Mouse (Mus musculus) kidney, embryonic 16.5 days (tissue): ENCODE results near the gene Pdgfra. TPM values are rescaled to one million over a fixed set of nuclear protein-coding genes. Genes with fewer than 3 reads are reported as not detected.

Experiments used
- ATAC-seq: fragments of 200-750 bp; cut with Nextera tagmentation; 2 replicates; pipeline ENCODE4 v1.8.0; 2017; ENCODE audit warnings: moderate TSS enrichment; ENCODE audit not compliant: low FRiP score, low TSS enrichment
- H3K27ac ChIP-seq: fragments of 300-500 bp; sonication (generic); 2 replicates; pipeline ENCODE4 v1.5.1; 2014; ENCODE audit warnings: low read length
- H3K27me3 ChIP-seq: fragments of 300-500 bp; sonication (generic); 2 replicates; pipeline ENCODE4 v1.6.1; 2014; ENCODE audit warnings: low read length, control low read depth, mixed read lengths; ENCODE audit not compliant: insufficient read depth
- H3K36me3 ChIP-seq: fragments of 300-500 bp; sonication (generic); 2 replicates; pipeline ENCODE4 v1.6.1; 2014; ENCODE audit warnings: low read length, control low read depth, mixed read lengths; ENCODE audit not compliant: insufficient read depth
- H3K4me1 ChIP-seq: fragments of 300-500 bp; sonication (generic); 2 replicates; pipeline ENCODE4 v1.6.1; 2014; ENCODE audit warnings: low read length, control low read depth, mixed read lengths; ENCODE audit not compliant: insufficient read depth
- H3K4me2 ChIP-seq: fragments of 300-500 bp; sonication (generic); replicated peaks from 2 replicates; pipeline ENCODE4 v1.6.1; 2014; ENCODE audit warnings: low read depth, low read length
- H3K4me3 ChIP-seq: fragments of 300-500 bp; sonication (generic); 2 replicates; pipeline ENCODE4 v1.5.1; 2014; ENCODE audit warnings: mild to moderate bottlenecking, low read length
- H3K9ac ChIP-seq: fragments of 300-500 bp; sonication (generic); replicated peaks from 2 replicates; pipeline ENCODE4 v1.6.1; 2014; ENCODE audit warnings: low read length
- H3K9me3 ChIP-seq: fragments of 300-500 bp; sonication (generic); 2 replicates; pipeline ENCODE4 v1.6.1; 2016; ENCODE audit warnings: low read length, control low read depth
- WGBS: fragments of 180-500 bp; shearing (Covaris S2); extraction: QIAGEN DNeasy Blood & Tissue Kit; methylation state at CpG from one replicate; pipeline ENCODE4 v1.1.7; 2014; 5-methylcytosine and 5-hydroxymethylcytosine counted together
- polyA plus RNA-seq: library from polyadenylated mRNA; unstranded; fragments of >200 nt; fragmentation: Nextera tagmentation; extraction: Ambion mirVana; gene quantifications from 2 replicates; pipeline ENCODE4 v1.2.1, GENCODE M21; 2015

Pdgfra gene
- polyA plus RNA-seq, 1 experiment from 2014 or later: 47.1 TPM

DNA sequence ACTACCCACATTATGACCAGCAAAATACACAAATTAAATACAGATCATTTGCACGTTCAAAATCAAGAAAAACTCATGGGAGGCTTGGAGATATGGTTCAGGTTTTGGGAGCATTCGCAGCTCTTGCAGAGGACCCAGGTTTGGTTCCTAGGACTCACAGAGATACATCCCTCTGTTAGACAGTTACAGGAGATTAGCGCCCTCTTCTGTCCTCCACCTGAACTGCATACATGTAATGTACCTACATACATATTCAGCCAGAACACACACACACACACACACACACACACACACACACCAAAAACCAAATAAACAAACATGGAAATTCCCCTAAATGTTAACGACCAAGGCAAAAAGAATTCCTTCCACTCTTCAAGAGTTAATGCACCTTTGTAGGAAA lies 12.6 kb downstream of the Pdgfra start:
- H3K27ac ChIP-seq: no peak overlapping the region
- H3K4me2 ChIP-seq: no peak overlapping the region
- no peaks in the 10 kb centered on the region for H3K27me3 ChIP-seq
- no peaks in the 10 kb centered on the region for H3K4me1 ChIP-seq
- 0 out of 2 replicates have a peak, but pooled peaks cover 3% of the 10 kb centered on the region for H3K36me3 ChIP-seq
- no peak overlapping the region for H3K4me3 ChIP-seq
- H3K9me3 ChIP-seq: no peaks in the 10 kb centered on the region
- WGBS: 81% methylated on average over 4 of the region's 4 CpGs
- H3K9ac ChIP-seq: no peak overlapping the region
- no peak for ATAC-seq

DNA sequence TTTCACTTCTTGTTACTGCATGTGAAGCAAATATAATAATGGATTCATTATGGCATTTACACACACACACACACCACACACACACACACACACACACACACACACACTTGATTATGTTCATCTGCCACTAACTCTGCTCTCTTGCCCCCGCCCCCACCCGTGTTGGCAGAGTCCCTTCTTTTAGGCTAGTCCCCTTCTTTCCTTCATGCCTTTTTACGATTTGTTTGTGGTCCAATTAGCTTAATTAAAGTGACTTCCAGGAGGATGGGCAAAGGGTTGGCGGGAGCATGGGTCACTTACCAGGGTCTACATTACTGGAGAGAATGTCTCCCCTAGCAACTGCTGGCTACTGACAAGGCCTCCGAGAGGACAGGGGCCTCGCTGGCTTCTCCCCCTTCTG lies 17.7 kb downstream of the Pdgfra start:
- Histone ChIP-seq H3K9me3 (no peaks in the 10 kb centered on the region), H3K27ac (no peak overlapping the region), H3K4me3 (no peak overlapping the region), H3K27me3 (no peaks in the 10 kb centered on the region), H3K36me3 (peaks cover 9% of the 10 kb centered on the region; the same call in 1 of the 2 replicates), H3K4me1 (no peaks in the 10 kb centered on the region), H3K9ac (no peak overlapping the region), H3K4me2 (no peak overlapping the region)
- 53% methylated on average over 6 of the region's 6 CpGs for WGBS
- ATAC-seq: no peak

DNA sequence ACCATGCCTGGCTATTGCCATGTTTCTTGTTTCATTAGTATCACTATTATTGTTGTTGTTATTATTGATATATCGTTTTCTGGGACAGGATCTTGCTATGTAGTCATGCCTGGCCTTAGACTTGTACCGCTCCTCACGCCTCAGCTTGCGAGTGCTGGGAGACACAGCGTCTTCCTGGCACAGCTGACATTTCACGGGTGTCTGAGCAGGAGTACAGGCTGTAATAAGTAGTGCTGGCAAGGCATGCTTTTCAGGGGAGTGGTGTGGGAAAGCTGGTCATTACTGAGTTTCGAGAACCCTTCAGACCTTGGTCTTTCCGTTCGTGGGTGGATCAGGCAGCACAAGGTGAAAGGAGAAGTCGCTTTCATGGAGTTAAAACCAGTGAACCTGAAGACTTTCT lies 19.8 kb downstream of the Pdgfra start:
- Histone ChIP-seq H3K4me2 (no peak overlapping the region), H3K4me3 (no peak overlapping the region), H3K36me3 (peaks cover 9% of the 10 kb centered on the region; the same call in 1 of the 2 replicates), H3K27ac (no peak overlapping the region), H3K4me1 (no peaks in the 10 kb centered on the region), H3K9me3 (no peaks in the 10 kb centered on the region), H3K9ac (no peak overlapping the region), H3K27me3 (no peaks in the 10 kb centered on the region)
- 51% methylated on average over 10 of the region's 10 CpGs for WGBS
- no peak for ATAC-seq

DNA sequence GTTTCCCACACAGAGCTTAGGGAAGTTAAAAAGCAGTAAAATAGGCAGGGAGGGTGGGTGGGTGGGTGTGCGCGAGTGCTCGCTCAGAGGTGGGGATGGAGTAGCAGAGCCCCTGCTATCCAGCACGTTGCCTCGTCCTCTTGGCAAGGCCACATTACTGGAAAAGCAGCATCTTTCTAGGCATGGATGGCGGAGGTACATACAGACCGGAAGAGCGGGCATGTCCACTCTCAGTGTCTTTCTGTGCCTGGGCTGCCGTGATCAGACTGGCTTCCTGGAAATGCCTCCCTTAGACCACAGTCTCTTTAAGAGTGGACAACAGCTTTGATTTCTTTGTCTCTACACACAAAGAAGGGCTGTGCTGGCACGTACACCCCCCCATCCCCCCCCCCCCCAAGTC lies 27.2 kb downstream of the Pdgfra start:
- H3K27ac ChIP-seq: no peak overlapping the region
- peaks cover 15% of the 10 kb centered on the region; the same call in 1 of the 2 replicates for H3K36me3 ChIP-seq
- H3K4me2 ChIP-seq: no peak overlapping the region
- WGBS: 87% methylated on average over 10 of the region's 10 CpGs
- H3K4me3 ChIP-seq: no peak overlapping the region
- H3K9me3 ChIP-seq: no peaks in the 10 kb centered on the region
- H3K9ac ChIP-seq: no peak overlapping the region
- H3K27me3 ChIP-seq: no peaks in the 10 kb centered on the region
- H3K4me1 ChIP-seq: no peaks in the 10 kb centered on the region
- no peak for ATAC-seq

DNA sequence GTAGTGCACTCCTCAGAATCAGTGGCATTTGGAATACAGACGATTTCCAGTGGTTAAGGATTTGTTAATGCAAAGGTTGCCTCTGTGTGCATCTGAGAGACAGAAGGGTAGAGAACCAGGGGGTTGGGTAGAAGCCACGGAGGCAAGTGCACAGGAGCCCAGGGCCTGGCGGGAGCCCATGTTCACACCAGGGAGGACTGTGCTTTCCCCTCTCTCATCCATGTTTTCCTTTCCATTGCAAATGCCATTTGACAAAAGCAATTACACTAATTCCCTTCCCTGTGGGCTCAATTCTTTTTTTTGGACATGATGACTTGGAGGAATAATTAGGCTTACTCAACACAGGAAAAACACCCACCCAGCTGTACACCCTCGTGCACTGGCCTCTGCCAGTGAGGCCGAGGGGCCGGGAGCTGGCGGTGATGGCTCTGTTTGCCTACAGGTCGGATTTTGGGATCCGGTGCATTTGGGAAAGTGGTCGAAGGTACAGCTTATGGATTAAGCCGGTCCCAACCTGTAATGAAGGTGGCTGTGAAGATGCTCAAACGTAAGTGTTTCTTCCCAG lies 27.7 kb downstream of the Pdgfra start:
- Histone ChIP-seq H3K36me3 (peaks cover 15% of the 10 kb centered on the region; the same call in 1 of the 2 replicates), H3K27ac (no peak overlapping the region), H3K9me3 (no peaks in the 10 kb centered on the region), H3K4me2 (no peak overlapping the region), H3K4me1 (no peaks in the 10 kb centered on the region), H3K9ac (no peak overlapping the region), H3K4me3 (no peak overlapping the region), H3K27me3 (no peaks in the 10 kb centered on the region)
- no peak for ATAC-seq
- 92% methylated on average over 12 of the region's 12 CpGs for WGBS

DNA sequence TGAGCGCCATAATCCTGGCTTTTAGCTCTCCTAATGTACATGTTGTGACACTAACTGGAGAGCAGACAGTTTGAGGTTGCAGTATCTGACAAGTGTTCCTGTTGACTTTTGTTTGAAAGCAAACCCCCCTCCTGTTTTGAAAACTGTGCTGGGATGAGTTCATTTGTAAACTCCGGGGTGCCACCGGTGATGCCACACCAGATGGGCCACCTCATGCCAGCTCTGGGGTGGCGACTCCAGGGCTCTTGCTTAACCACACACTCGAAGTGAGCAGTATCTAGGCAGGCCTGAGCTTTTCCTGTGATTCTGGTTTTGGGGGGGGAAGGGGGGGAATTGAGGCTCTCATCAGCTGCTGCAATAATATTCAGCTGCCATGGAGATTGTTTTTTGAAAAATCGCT lies 31.6 kb downstream of the Pdgfra start:
- H3K4me3 ChIP-seq: no peak overlapping the region
- no peak overlapping the region for H3K9ac ChIP-seq
- H3K4me1 ChIP-seq: no peaks in the 10 kb centered on the region
- whole genome bisulfite sequencing: 83% methylated on average over 6 of the region's 6 CpGs
- no peak overlapping the region for H3K27ac ChIP-seq
- no peaks in the 10 kb centered on the region for H3K27me3 ChIP-seq
- peaks cover 21% of the 10 kb centered on the region for H3K36me3 ChIP-seq
- no peaks in the 10 kb centered on the region for H3K9me3 ChIP-seq
- no peak overlapping the region for H3K4me2 ChIP-seq
- ATAC-seq: no peak

DNA sequence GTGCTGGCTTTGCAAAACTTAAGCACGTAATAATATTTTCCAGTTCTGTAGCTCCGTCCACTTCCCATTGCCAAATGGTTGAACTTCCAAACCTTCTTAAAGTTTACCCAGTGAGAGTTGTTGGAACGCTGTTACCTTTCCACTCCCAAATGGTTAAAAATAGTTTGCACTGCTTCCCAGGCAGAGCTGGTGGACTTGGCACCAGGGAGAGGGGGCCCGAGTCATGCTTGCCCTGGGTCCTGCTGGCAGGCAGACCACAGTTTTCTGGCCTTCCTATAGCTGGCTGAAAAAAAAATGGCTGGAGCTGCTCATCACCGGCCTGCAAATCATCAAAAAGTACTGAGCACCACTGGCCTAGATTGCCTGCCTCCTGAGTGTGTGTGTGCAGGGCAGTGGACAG lies 32.0 kb downstream of the Pdgfra start:
- 88% methylated on average over 5 of the region's 5 CpGs for WGBS
- H3K9ac ChIP-seq: no peak overlapping the region
- H3K4me3 ChIP-seq: no peak overlapping the region
- H3K4me2 ChIP-seq: no peak overlapping the region
- H3K36me3 ChIP-seq: peaks cover 25% of the 10 kb centered on the region
- no peaks in the 10 kb centered on the region for H3K4me1 ChIP-seq
- no peak overlapping the region for H3K27ac ChIP-seq
- ATAC-seq: no peak
- no peaks in the 10 kb centered on the region for H3K9me3 ChIP-seq
- H3K27me3 ChIP-seq: no peaks in the 10 kb centered on the region

DNA sequence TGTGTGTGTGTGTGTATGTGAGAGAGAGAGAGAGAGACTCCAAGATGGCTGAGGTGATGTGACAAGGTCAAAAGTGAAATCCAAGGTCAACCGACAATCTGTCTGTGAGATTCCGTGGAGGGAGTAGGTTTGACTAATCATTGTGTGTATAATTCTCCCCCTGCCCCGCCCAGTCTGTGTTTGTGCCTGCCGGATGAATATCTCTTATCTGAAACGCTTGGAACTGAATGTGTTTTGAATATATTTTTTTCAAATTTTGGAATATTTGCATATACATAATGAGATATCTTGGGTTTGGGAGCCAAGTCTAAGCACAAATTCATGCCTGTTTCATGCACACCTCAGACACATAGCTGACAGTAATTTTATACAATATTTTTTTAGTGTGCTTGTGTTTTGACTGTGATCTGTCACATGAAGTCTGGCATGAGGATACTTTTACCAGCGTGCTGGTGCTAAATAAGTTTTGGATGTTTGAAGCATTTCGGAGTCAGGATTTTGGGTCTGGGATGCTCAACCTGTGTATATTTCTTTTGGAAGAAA lies 32.7 kb downstream of the Pdgfra start:
- H3K27me3 ChIP-seq: no peaks in the 10 kb centered on the region
- no peak overlapping the region for H3K9ac ChIP-seq
- H3K4me3 ChIP-seq: no peak overlapping the region
- H3K9me3 ChIP-seq: no peaks in the 10 kb centered on the region
- no peaks in the 10 kb centered on the region for H3K4me1 ChIP-seq
- ATAC-seq: no peak
- WGBS: 83% methylated on average over 7 of the region's 7 CpGs
- H3K4me2 ChIP-seq: no peak overlapping the region
- H3K36me3 ChIP-seq: peaks cover 27% of the 10 kb centered on the region
- H3K27ac ChIP-seq: no peak overlapping the region

DNA sequence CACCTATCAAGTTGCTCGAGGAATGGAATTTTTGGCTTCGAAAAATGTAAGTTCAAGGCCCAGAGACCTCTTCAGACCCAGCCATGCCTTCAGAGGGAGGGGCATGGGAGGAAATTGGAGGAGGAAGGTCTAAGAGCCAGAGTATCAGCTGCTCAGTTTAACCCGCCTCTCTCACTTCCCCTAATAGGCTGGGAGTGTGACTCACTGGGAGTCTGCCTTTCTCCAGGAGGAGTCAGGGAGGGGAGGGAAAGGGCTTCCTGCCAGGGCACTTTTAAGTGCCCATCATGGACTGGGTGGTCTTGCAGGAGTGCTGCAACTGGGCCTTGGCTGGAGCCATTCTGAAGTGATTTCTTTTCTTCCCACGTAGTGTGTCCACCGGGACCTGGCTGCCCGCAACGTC lies 33.5 kb downstream of the Pdgfra start:
- H3K9ac ChIP-seq: no peak overlapping the region
- 73% methylated on average over 7 of the region's 7 CpGs for WGBS
- H3K36me3 ChIP-seq: peaks cover 27% of the 10 kb centered on the region
- H3K27me3 ChIP-seq: no peaks in the 10 kb centered on the region
- no peaks in the 10 kb centered on the region for H3K9me3 ChIP-seq
- H3K4me3 ChIP-seq: no peak overlapping the region
- no peaks in the 10 kb centered on the region for H3K4me1 ChIP-seq
- H3K4me2 ChIP-seq: no peak overlapping the region
- no peak overlapping the region for H3K27ac ChIP-seq
- ATAC-seq: 0 out of 2 replicates have a peak, but pooled peaks have one; percentile 35

DNA sequence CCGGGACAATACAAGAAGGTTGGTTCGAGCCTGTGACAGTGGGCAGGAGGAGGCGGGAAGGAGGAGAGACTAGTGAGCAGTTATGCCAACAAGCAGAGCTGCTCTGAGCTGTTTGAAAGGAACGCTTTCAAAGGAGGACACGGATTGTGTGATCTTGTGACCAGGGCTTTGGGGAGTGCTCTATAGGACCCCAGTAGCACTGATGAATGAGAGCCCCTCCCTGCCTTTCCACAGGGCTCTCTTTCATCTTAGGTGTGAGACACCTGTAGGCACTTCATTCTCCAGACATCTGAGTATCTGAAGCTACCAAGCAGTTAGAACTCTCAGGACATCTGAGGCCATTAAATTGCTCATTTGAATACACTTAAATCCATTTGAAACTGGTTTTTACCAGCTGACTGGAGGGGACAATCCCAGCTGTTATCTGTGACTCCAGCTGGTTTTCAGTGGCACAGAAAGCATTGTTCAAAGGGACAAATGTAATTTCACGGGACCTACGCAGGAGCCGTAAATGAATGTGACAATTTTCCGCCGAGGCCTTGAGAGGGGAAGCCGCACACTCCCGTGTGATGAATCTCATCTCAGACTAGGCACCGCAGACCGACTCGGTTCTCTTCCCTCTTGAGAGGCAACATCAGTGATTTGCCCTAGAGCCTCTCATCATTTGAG lies 37.4 kb downstream of the Pdgfra start:
- no peak overlapping the region for H3K9ac ChIP-seq
- H3K9me3 ChIP-seq: no peaks in the 10 kb centered on the region
- no peaks in the 10 kb centered on the region for H3K4me1 ChIP-seq
- no peaks in the 10 kb centered on the region for H3K27me3 ChIP-seq
- H3K4me3 ChIP-seq: no peak overlapping the region
- H3K4me2 ChIP-seq: no peak overlapping the region
- 84% methylated on average over 15 of the region's 15 CpGs for WGBS
- peaks cover 29% of the 10 kb centered on the region for H3K36me3 ChIP-seq
- H3K27ac ChIP-seq: no peak overlapping the region
- ATAC-seq: no peak
